Mouse (Mus musculus) small intestine, adult 2 months (tissue): ENCODE data around the gene Mapk14.
A peak's percentile ranks its signal among the peaks of the same experiment; 100 is the strongest.

ENCODE experiments used
- CTCF ChIP-seq: fragments of 200-500 bp; IDR thresholded peaks from 2 replicates; pipeline ENCODE4 v1.5.1; 2012; ENCODE audit warnings: low read depth, mild to moderate bottlenecking, control low read depth, inconsistent platforms, low read length, moderate library complexity, mixed read lengths; ENCODE audit not compliant: insufficient replicate concordance, insufficient read length; ENCODE audit errors: extremely low read depth
- POLR2A ChIP-seq: fragments of 200-500 bp; IDR thresholded peaks from 2 replicates; pipeline ENCODE4 v1.6.1; 2012; ENCODE audit warnings: low read depth, mild to moderate bottlenecking, control low read depth, inconsistent platforms, low read length, moderate library complexity

GRCm38 (mm10) chr17:28743916-28744315 is 52.8 kb downstream of the Mapk14 start:
- TF ChIP-seq POLR2A (no peak), CTCF (peak; percentile 36; the same call in 1 of the 2 replicates)
